Mouse (Mus musculus) stomach, embryonic 16.5 days (tissue): ENCODE data around the gene Sit1. TPM values are rescaled to one million over a fixed set of nuclear protein-coding genes. Genes with fewer than 3 reads are reported as not detected.

Experiments used
- ATAC-seq: fragments of 200-750 bp; cut with Nextera tagmentation; 2 replicates; pipeline ENCODE4 v1.8.0; 2017; ENCODE audit warnings: moderate number of reproducible peaks, moderate TSS enrichment; ENCODE audit not compliant: insufficient read depth, low FRiP score
- H3K27ac ChIP-seq: fragments of 300-500 bp; sonication (generic); 2 replicates; pipeline ENCODE4 v1.5.1; 2014; ENCODE audit warnings: low read length
- H3K27me3 ChIP-seq: fragments of 300-500 bp; sonication (generic); 2 replicates; pipeline ENCODE4 v1.6.1; 2014; ENCODE audit warnings: low read length, control low read depth, mixed read lengths; ENCODE audit not compliant: control insufficient read depth, insufficient read depth
- H3K36me3 ChIP-seq: fragments of 300-500 bp; sonication (generic); 2 replicates; pipeline ENCODE4 v1.6.1; 2014; ENCODE audit warnings: low read length; ENCODE audit not compliant: control insufficient read depth, insufficient read depth
- H3K4me1 ChIP-seq: fragments of 300-500 bp; sonication (generic); 2 replicates; pipeline ENCODE4 v1.6.1; 2014; ENCODE audit warnings: low read length, control low read depth, mixed read lengths; ENCODE audit not compliant: control insufficient read depth, insufficient read depth
- H3K4me2 ChIP-seq: fragments of 300-500 bp; sonication (generic); 2 replicates; pipeline ENCODE4 v1.6.1; 2014; ENCODE audit warnings: low read depth, low read length, mixed read lengths
- H3K4me3 ChIP-seq: fragments of 300-500 bp; sonication (generic); replicated peaks from 2 replicates; pipeline ENCODE4 v1.5.1; 2014; ENCODE audit warnings: mild to moderate bottlenecking, low read length
- H3K9ac ChIP-seq: fragments of 300-500 bp; sonication (generic); 2 replicates; pipeline ENCODE4 v1.6.1; 2014; ENCODE audit warnings: low read length
- H3K9me3 ChIP-seq: fragments of 300-500 bp; sonication (generic); replicated peaks from 2 replicates; pipeline ENCODE4 v1.6.1; 2016; ENCODE audit warnings: low read length, control low read depth; ENCODE audit not compliant: control insufficient read depth
- WGBS: fragments of 180-500 bp; shearing (Covaris S2); extraction: QIAGEN DNeasy Blood & Tissue Kit; methylation state at CpG from one replicate; pipeline ENCODE4 v1.1.7; 2014; 5-methylcytosine and 5-hydroxymethylcytosine counted together
- polyA plus RNA-seq: library from polyadenylated mRNA; unstranded; fragments of >200 nt; fragmentation: Nextera tagmentation; extraction: Ambion mirVana; gene quantifications from 2 replicates; pipeline ENCODE4 v1.2.1, GENCODE M21; 2015

Sit1 gene
- polyA plus RNA-seq, 1 experiment from 2014 or later = not detected

- Histone ChIP-seq H3K4me3 (no peak overlapping the region), H3K36me3 (no peaks in the 10 kb centered on the region), H3K9ac (no peak overlapping the region), H3K9me3 (no peaks in the 10 kb centered on the region), H3K4me2 (no peak overlapping the region), H3K27me3 (no peaks in the 10 kb centered on the region), H3K4me1 (peaks cover 12% of the 10 kb centered on the region), H3K27ac (no peak overlapping the region)
- ATAC-seq = no peak
- WGBS = 68% methylated on average over 4 of the region's 4 CpGs
Measured at GRCm38 (mm10) chr4:43513791-43514190, 30.3 kb upstream of the Sit1 start.

GRCm38 (mm10) chr4:43513300-43513699 lies 29.8 kb upstream of the Sit1 start:
- WGBS = 89% methylated on average over 4 of the region's 4 CpGs
- Histone ChIP-seq H3K4me1 (peaks cover 14% of the 10 kb centered on the region), H3K36me3 (no peaks in the 10 kb centered on the region), H3K9me3 (no peaks in the 10 kb centered on the region), H3K27ac (0 out of 2 replicates have a peak overlapping the region, but pooled peaks have one; percentile 23), H3K9ac (no peak overlapping the region), H3K27me3 (no peaks in the 10 kb centered on the region), H3K4me2 (no peak overlapping the region), H3K4me3 (no peak overlapping the region)
- no peak for ATAC-seq

- peaks cover 20% of the 10 kb centered on the region for H3K4me1 ChIP-seq
- no peak overlapping the region for H3K4me2 ChIP-seq
- no peaks in the 10 kb centered on the region for H3K36me3 ChIP-seq
- no peak overlapping the region for H3K27ac ChIP-seq
- no peak overlapping the region for H3K4me3 ChIP-seq
- 66% methylated on average over 7 of the region's 7 CpGs for WGBS
- no peaks in the 10 kb centered on the region for H3K27me3 ChIP-seq
- ATAC-seq = no peak
- no peak overlapping the region for H3K9ac ChIP-seq
- H3K9me3 ChIP-seq = no peaks in the 10 kb centered on the region
Measured at GRCm38 (mm10) chr4:43512653-43513052, 29.1 kb upstream of the Sit1 start.

- WGBS = 70% methylated on average over 19 of the region's 19 CpGs
- peaks cover 21% of the 10 kb centered on the region for H3K4me1 ChIP-seq
- no peak overlapping the region for H3K4me3 ChIP-seq
- no peak overlapping the region for H3K4me2 ChIP-seq
- H3K27ac ChIP-seq = no peak overlapping the region
- H3K36me3 ChIP-seq = no peaks in the 10 kb centered on the region
- no peak overlapping the region for H3K9ac ChIP-seq
- H3K9me3 ChIP-seq = no peaks in the 10 kb centered on the region
- no peaks in the 10 kb centered on the region for H3K27me3 ChIP-seq
- no peak for ATAC-seq
Measured at GRCm38 (mm10) chr4:43511675-43512454, 28.3 kb upstream of the Sit1 start.

GRCm38 (mm10) chr4:43509109-43509508 lies 25.6 kb upstream of the Sit1 start:
- H3K27ac ChIP-seq = peak overlapping the region; percentile 36; the same call in 1 of the 2 replicates
- no peak for ATAC-seq
- 39% methylated on average over 9 of the region's 9 CpGs for whole genome bisulfite sequencing
- peak overlapping the region; percentile 73 for H3K9ac ChIP-seq
- peaks cover 14% of the 10 kb centered on the region for H3K4me1 ChIP-seq
- H3K27me3 ChIP-seq = no peaks in the 10 kb centered on the region
- peak overlapping the region; percentile 94 for H3K4me2 ChIP-seq
- no peaks in the 10 kb centered on the region for H3K9me3 ChIP-seq
- H3K36me3 ChIP-seq = no peaks in the 10 kb centered on the region
- peak overlapping the region; percentile 61 for H3K4me3 ChIP-seq

GRCm38 (mm10) chr4:43508666-43508997 lies 25.1 kb upstream of the Sit1 start:
- no peaks in the 10 kb centered on the region for H3K9me3 ChIP-seq
- 3% methylated on average over 13 of the region's 13 CpGs for WGBS
- no peaks in the 10 kb centered on the region for H3K27me3 ChIP-seq
- peak overlapping the region; percentile 49; the same call in 1 of the 2 replicates for H3K27ac ChIP-seq
- peak overlapping the region; percentile 94 for H3K4me2 ChIP-seq
- no peaks in the 10 kb centered on the region for H3K36me3 ChIP-seq
- peaks cover 14% of the 10 kb centered on the region for H3K4me1 ChIP-seq
- ATAC-seq = peak; percentile 85
- peak overlapping the region; percentile 73 for H3K9ac ChIP-seq
- peak overlapping the region; percentile 61 for H3K4me3 ChIP-seq

GRCm38 (mm10) chr4:43507938-43508665 lies 24.6 kb upstream of the Sit1 start:
- H3K27me3 ChIP-seq = no peaks in the 10 kb centered on the region
- H3K4me2 ChIP-seq = peak overlapping the region; percentile 94
- H3K4me3 ChIP-seq = peak overlapping the region; percentile 61
- 3% methylated on average over 22 of the region's 22 CpGs for WGBS
- H3K4me1 ChIP-seq = peaks cover 14% of the 10 kb centered on the region
- H3K36me3 ChIP-seq = no peaks in the 10 kb centered on the region
- peak overlapping the region; percentile 73 for H3K9ac ChIP-seq
- peak; percentile 39; the same call in 1 of the 2 replicates for ATAC-seq
- H3K9me3 ChIP-seq = no peaks in the 10 kb centered on the region
- H3K27ac ChIP-seq = 0 out of 2 replicates have a peak overlapping the region, but pooled peaks have one; percentile 49

- whole genome bisulfite sequencing = 58% methylated on average over 9 of the region's 9 CpGs
- ATAC-seq = 0 out of 2 replicates have a peak, but pooled peaks have one; percentile 14
- Histone ChIP-seq H3K36me3 (no peaks in the 10 kb centered on the region), H3K9ac (peak within 1 kb of the TSS; percentile 73), H3K27me3 (no peaks in the 10 kb centered on the region), H3K4me2 (peak within 1 kb of the TSS; percentile 94), H3K9me3 (no peaks in the 10 kb centered on the region), H3K4me3 (peak within 1 kb of the TSS; percentile 61), H3K27ac (no peak within 1 kb of the TSS), H3K4me1 (peaks cover 14% of the 10 kb centered on the region)
Measured at GRCm38 (mm10) chr4:43506536-43507185, 23.1 kb upstream of the Sit1 start, which contains the start of gene Car9. Gene Car9, plus strand, starts transcription at chr4:43506966.

GRCm38 (mm10) chr4:43506074-43506473 lies 22.5 kb upstream of the Sit1 start:
- H3K9me3 ChIP-seq = no peaks in the 10 kb centered on the region
- H3K27me3 ChIP-seq = no peaks in the 10 kb centered on the region
- H3K4me2 ChIP-seq = no peak overlapping the region
- no peaks in the 10 kb centered on the region for H3K36me3 ChIP-seq
- no peak overlapping the region for H3K4me3 ChIP-seq
- H3K4me1 ChIP-seq = peaks cover 14% of the 10 kb centered on the region
- WGBS = 67% methylated on average over 8 of the region's 8 CpGs
- H3K27ac ChIP-seq = no peak overlapping the region
- no peak for ATAC-seq
- no peak overlapping the region for H3K9ac ChIP-seq
